Mouse (Mus musculus) effector memory CD4-positive, alpha-beta T cell, adult 5 months (primary cell): Measurements from ENCODE around the gene Akt1. TPM values are rescaled to one million over a fixed set of nuclear protein-coding genes. Genes with fewer than 3 reads are reported as not detected.

ENCODE experiments used
- polyA plus RNA-seq: library from polyadenylated mRNA; unstranded; fragments of 100-300 nt; shearing (Covaris generic); gene quantifications from one replicate; pipeline ENCODE4 v1.2.1, GENCODE M21; 2017

Akt1 gene
- polyA plus RNA-seq, result 122 TPM

GRCm38 (mm10) chr12:112674132-112675011 is at the start of gene Akt1:
Gene Akt1 (minus strand): TSS chr12:112674884.

GRCm38 (mm10) chr12:112720216-112720615 is 45.5 kb upstream of the Akt1 start, which contains the start of gene Cep170b:
Gene Cep170b (plus strand): TSS chr12:112720455.

GRCm38 (mm10) chr12:112678555-112679026 is 3.9 kb upstream of the Akt1 start, which contains the start of gene Zbtb42:
Gene Zbtb42 (plus strand): TSS chr12:112678828.

GRCm38 (mm10) chr12:112644180-112644854 is 30.4 kb downstream of the Akt1 start, which contains the start of gene Siva1:
Gene Siva1 (plus strand): TSS chr12:112644679.

GRCm38 (mm10) chr12:112619686-112620353 is 54.9 kb downstream of the Akt1 start, which contains the start of gene Adssl1:
Gene Adssl1 (plus strand): TSS chr12:112620045.

Other genes with a start within 250 kb of the Akt1 start
- gene A530016L24Rik, start 185.4 kb downstream of the Akt1 start, polyA plus RNA-seq, result not detected
- gene Tmem179, start 158.1 kb downstream of the Akt1 start, polyA plus RNA-seq, result not detected
- gene Inf2, start 86.1 kb downstream of the Akt1 start, polyA plus RNA-seq, result 34.5 TPM
- 2.0 TPM for gene Adssl1, start 54.8 kb downstream of the Akt1 start, polyA plus RNA-seq
- gene Siva1, start 30.2 kb downstream of the Akt1 start, polyA plus RNA-seq, result 20.4 TPM
- 4.4 TPM for gene Zbtb42, start 3.9 kb upstream of the Akt1 start, polyA plus RNA-seq
- gene Cep170b, start 45.6 kb upstream of the Akt1 start, polyA plus RNA-seq, result 19.6 TPM
- 0.30 TPM for gene Pld4, start 85.8 kb upstream of the Akt1 start, polyA plus RNA-seq
- not detected for gene Ahnak2, start 127.8 kb upstream of the Akt1 start, polyA plus RNA-seq
- gene Clba1, start 134.1 kb upstream of the Akt1 start, polyA plus RNA-seq, result not detected
- gene Cdca4, start 154.5 kb upstream of the Akt1 start, polyA plus RNA-seq, result 38.0 TPM
- gene Gpr132, start 193.3 kb upstream of the Akt1 start, polyA plus RNA-seq, result 317 TPM